Mouse (Mus musculus) left cerebral cortex, adult 11 months (tissue): Measurements from ENCODE around the gene Gm20532.
"Not testable (repeated sequence)": the region's sequence is repeated elsewhere in the genome, so short reads cannot be mapped to it uniquely, and the experiment has no call there.

Experiments
- DNase-seq: peaks from one replicate; pipeline ENCODE4 v3.0.0; 2022; ENCODE audit warnings: low spot score

Gene Gm20532

GRCm38 (mm10) chr2:26654687-26655086, 68.2 kb downstream of the Gm20532 start:
- DNase-seq, result no peak

- DNase-seq, result no peak
These were observed 71.0 kb downstream of the Gm20532 start for GRCm38 (mm10) chr2:26657426-26657825.

GRCm38 (mm10) chr2:26661143-26661752, 74.8 kb downstream of the Gm20532 start:
- DNase-seq, result no peak

GRCm38 (mm10) chr2:26661768-26662508, 75.5 kb downstream of the Gm20532 start:
- DNase-seq, result no peak

GRCm38 (mm10) chr2:26662509-26662882, 76.1 kb downstream of the Gm20532 start:
- DNase-seq, result no peak

- DNase-seq, result no peak
These were observed 76.7 kb downstream of the Gm20532 start for GRCm38 (mm10) chr2:26663112-26663511.

GRCm38 (mm10) chr2:26663551-26663950, 77.1 kb downstream of the Gm20532 start:
- not testable (repeated sequence) for DNase-seq

- DNase-seq, result no peak
These were observed 82.3 kb downstream of the Gm20532 start for GRCm38 (mm10) chr2:26668746-26669145.

- no peak for DNase-seq
These were observed 84.7 kb downstream of the Gm20532 start, which contains the start of gene Lcn4 for GRCm38 (mm10) chr2:26671182-26671581. TSS of gene Lcn4 (minus strand) at chr2:26671282.
